Mouse (Mus musculus): Measurements from ENCODE around the gene Vasp. TPM values are rescaled to one million over a fixed set of nuclear protein-coding genes. Genes with fewer than 3 reads are reported as not detected.
"Not testable (repeated sequence)": the region's sequence is repeated elsewhere in the genome, so short reads cannot be mapped to it uniquely, and the experiment has no call there.

The Vasp gene
- polyA plus RNA-seq, 1 experiment: 187 TPM

DNA sequence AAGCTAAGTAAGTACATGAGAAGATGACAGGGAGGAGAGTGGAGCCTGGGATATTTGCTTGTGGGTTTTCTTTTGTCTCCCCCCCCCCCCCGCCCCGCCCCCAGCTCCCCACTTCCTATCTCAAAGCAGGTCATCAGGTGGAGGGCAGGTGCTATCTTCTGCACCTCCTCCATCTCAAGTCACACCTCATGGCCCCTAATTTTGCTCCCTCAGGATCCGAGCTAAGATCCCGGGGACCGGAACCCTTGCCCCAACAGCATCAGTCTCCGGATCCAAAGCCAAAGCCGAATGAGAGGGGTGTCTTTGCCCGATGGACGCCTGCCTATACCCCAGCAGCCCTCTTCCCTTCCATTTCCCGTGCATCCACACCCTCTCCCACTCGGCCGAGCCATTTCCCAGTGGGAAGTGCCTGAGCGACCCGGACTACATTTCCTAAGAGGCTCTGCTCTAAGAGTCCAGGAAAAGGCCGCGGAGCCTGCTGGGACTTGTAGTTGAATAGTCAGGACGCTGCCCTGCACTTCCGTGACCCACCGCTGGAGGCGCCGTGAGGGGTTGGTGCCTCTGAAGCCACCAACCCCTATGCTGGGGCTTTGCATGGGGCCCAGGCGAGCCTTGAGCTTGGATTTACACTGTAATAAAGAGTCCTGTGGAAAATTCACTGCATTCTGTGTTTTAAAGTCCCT is 24.0 kb upstream of the Vasp start:
- Histone ChIP-seq H3K4me3 (ENCODE audit: insufficient read depth, low read length) (peak overlapping the region; percentile 82), H3K27ac (ENCODE audit: insufficient read depth, low read depth, low read length) (no peak overlapping the region), H3K4me1 (ENCODE audit: control insufficient read depth, insufficient read depth, low read length) (0 out of 2 replicates have a peak, but pooled peaks cover 3% of the 10 kb centered on the region)
- peak; percentile 75 for TF ChIP-seq CTCF (IDR thresholded peaks at IDR 0.05; ENCODE audit: low read depth, low read length)
- TF ChIP-seq POLR2A (IDR thresholded peaks at IDR 0.05; ENCODE audit: borderline replicate concordance, low read depth, low read length): no peak

DNA sequence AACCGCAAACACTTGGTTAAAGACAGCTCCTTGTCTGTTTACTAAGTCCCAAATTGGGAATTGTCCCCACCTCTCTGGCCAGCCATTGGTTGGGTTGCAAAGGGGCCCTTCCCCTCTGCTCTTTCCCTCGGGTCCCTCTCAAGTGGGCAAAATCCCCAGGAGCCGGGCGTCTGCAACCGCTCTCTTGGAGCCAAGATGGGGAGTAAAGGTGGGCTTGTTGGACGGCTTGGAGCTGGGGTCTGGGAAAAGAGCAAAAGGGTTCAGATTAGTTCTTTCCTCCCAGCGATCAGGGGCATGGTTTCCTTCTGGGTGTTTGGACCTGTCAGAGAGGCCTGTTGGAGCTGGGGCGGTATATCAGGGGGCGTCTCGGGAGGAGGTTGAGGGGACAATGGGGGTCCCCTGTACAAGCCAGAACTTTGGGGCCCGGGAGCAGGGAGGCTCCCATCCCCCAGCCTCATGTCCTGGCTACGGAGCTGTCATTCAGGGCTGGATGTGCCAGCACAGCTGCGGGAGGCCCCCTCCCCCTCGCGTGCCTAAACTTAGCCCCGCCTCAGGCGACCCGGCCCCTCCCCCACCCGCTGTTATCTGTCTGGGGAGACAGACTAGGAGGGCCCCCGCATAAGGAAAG is 19.5 kb upstream of the Vasp start:
- no peak overlapping the region for H3K4me3 ChIP-seq (ENCODE audit: insufficient read depth, low read length)
- TF ChIP-seq POLR2A (IDR thresholded peaks at IDR 0.05; ENCODE audit: borderline replicate concordance, low read depth, low read length) (no peak), CTCF (IDR thresholded peaks at IDR 0.05; ENCODE audit: low read depth, low read length) (no peak)

GRCm38 (mm10) chr7:19284763-19285162 is 13.1 kb upstream of the Vasp start:
- Histone ChIP-seq H3K4me1 (ENCODE audit: control insufficient read depth, insufficient read depth, low read length) (0 out of 2 replicates have a peak, but pooled peaks cover 2% of the 10 kb centered on the region), H3K27ac (ENCODE audit: insufficient read depth, low read depth, low read length) (no peak overlapping the region), H3K4me3 (ENCODE audit: insufficient read depth, low read length) (no peak overlapping the region)
- TF ChIP-seq POLR2A (IDR thresholded peaks at IDR 0.05; ENCODE audit: borderline replicate concordance, low read depth, low read length) (no peak), CTCF (IDR thresholded peaks at IDR 0.05; ENCODE audit: low read depth, low read length) (no peak)

More for the DNA sequence above, 19.5 kb upstream of the Vasp start:
- H3K27ac ChIP-seq (ENCODE audit: insufficient read depth, low read depth, low read length): no peak overlapping the region
- no peaks in the 10 kb centered on the region for H3K4me1 ChIP-seq (ENCODE audit: control insufficient read depth, insufficient read depth, low read length)

- TF ChIP-seq POLR2A (IDR thresholded peaks at IDR 0.05; ENCODE audit: borderline replicate concordance, low read depth, low read length) (no peak), CTCF (IDR thresholded peaks at IDR 0.05; ENCODE audit: low read depth, low read length) (no peak)
- 0 out of 2 replicates have a peak, but pooled peaks cover 2% of the 10 kb centered on the region for H3K4me1 ChIP-seq (ENCODE audit: control insufficient read depth, insufficient read depth, low read length)
- no peak overlapping the region for H3K27ac ChIP-seq (ENCODE audit: insufficient read depth, low read depth, low read length)
- H3K4me3 ChIP-seq (ENCODE audit: insufficient read depth, low read length): no peak overlapping the region
Observed at GRCm38 (mm10) chr7:19283406-19283804, 11.8 kb upstream of the Vasp start.

DNA sequence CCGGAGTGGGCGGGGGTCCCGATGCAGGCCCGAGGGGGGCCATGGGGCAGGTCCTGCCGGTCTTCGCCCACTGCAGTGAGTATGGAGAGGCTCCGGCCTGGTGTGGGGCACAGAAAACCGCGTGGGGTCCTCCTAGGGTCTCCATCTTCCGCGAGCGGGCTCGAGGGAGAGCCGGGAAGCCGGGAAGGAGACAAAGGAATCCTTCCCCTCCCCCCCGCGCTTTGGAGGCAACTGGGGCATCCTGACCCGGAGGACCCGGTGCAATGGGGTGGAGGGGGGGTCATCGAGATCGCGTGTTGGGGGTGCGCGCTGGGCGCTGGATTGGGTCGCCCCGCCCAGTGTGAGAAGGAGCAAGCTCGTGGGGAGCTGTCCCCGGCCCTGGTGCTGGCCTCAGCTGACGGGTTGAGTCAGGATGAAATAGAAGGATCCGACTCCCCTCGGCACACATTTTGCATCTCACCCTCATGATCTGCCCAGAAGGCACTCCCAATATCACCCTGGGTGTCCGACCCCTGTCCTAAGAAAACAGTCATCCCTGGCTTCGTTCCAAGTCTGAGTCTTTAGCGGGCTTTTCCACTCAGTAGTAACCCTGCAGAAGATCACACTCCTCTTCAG is 11.3 kb upstream of the Vasp start:
- Histone ChIP-seq H3K27ac (ENCODE audit: insufficient read depth, low read depth, low read length) (no peak overlapping the region), H3K4me3 (ENCODE audit: insufficient read depth, low read length) (peak overlapping the region; percentile 59), H3K4me1 (ENCODE audit: control insufficient read depth, insufficient read depth, low read length) (peaks cover 3% of the 10 kb centered on the region)
- TF ChIP-seq POLR2A (IDR thresholded peaks at IDR 0.05; ENCODE audit: borderline replicate concordance, low read depth, low read length) (no peak), CTCF (IDR thresholded peaks at IDR 0.05; ENCODE audit: low read depth, low read length) (no peak)

GRCm38 (mm10) chr7:19282385-19282784 is 10.8 kb upstream of the Vasp start, which contains the start of gene Rtn2:
Rtn2 (plus strand) TSS chr7:19282624.
- TF ChIP-seq POLR2A (IDR thresholded peaks at IDR 0.05; ENCODE audit: borderline replicate concordance, low read depth, low read length) (no peak), CTCF (IDR thresholded peaks at IDR 0.05; ENCODE audit: low read depth, low read length) (no peak)
- Histone ChIP-seq H3K27ac (ENCODE audit: insufficient read depth, low read depth, low read length) (no peak within 1 kb of the TSS), H3K4me3 (ENCODE audit: insufficient read depth, low read length) (peak within 1 kb of the TSS; percentile 59), H3K4me1 (ENCODE audit: control insufficient read depth, insufficient read depth, low read length) (peaks cover 6% of the 10 kb centered on the region)

DNA sequence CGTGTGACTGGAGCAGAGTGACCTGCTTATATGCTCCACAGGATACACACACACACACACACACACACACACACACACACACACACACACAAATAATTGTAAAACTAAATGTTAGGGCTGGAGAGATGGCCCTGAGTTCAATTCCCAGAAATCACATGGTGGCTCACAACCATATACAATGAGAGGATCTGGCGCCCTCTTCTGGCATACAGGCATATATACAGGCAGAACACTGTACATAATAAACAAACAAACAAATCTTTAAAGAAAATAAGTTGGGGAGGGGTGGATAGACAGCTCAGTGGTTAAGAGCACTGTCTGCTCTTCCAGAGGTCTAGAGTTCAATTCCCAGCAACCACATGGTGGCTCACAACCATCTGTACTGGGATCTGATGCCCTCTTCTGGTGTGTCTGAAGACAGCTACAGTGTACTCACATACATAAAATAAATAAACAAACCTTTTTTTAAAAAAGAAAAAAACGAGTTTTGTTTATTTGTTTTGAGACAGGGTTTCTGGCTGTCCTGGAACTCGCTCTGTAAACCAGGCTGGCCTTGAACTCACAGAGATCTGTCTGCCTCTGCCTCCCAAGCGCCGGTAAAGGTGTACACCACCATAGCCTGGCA is 10.2 kb upstream of the Vasp start:
- H3K4me3 ChIP-seq (ENCODE audit: insufficient read depth, low read length): peak overlapping the region; percentile 53
- H3K4me1 ChIP-seq (ENCODE audit: control insufficient read depth, insufficient read depth, low read length); H3K27ac ChIP-seq (ENCODE audit: insufficient read depth, low read depth, low read length): not testable (repeated sequence)
- TF ChIP-seq CTCF (IDR thresholded peaks at IDR 0.05; ENCODE audit: low read depth, low read length): peak; percentile 57

DNA sequence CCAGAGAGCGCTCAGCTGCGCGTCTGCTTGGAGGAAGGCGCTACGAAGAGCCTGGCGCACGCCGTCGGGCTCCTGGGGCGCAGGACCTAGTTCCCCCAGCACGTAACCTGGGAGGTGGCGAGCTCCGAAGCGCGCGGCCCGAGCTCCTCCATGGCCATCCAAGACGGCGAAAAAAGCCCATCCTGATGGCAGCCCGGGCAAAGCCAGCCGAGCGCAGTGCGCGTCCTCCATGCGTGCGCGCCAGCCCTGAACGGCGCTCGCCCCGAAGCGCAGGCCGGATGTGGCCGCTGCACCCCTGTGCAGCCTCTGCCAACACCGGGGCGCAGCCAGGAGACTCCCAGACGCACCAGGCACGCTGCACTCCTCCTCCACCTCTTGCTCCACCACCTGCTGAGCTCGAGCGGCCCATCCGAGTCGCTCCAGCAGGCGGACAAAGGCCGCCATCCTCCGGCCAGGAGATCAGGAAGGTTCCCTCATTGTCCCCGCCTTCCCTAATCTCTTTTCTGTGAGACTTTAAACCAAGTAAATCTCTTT is 8.0 kb upstream of the Vasp start, which contains the start of gene Ppm1n:
Gene Ppm1n, minus strand, starts transcription at position 484 of the 534 bp plus-strand sequence.
- H3K27ac ChIP-seq (ENCODE audit: insufficient read depth, low read depth, low read length): no peak within 1 kb of the TSS
- H3K4me1 ChIP-seq (ENCODE audit: control insufficient read depth, insufficient read depth, low read length): peaks cover 13% of the 10 kb centered on the region
- H3K4me3 ChIP-seq (ENCODE audit: insufficient read depth, low read length): peak within 1 kb of the TSS; percentile 55
- TF ChIP-seq CTCF (IDR thresholded peaks at IDR 0.05; ENCODE audit: low read depth, low read length) (no peak), POLR2A (IDR thresholded peaks at IDR 0.05; ENCODE audit: borderline replicate concordance, low read depth, low read length) (no peak)

- no peak for TF ChIP-seq CTCF (IDR thresholded peaks at IDR 0.05; ENCODE audit: low read depth, low read length)
- Histone ChIP-seq H3K4me1 (ENCODE audit: control insufficient read depth, insufficient read depth, low read length) (peaks cover 13% of the 10 kb centered on the region), H3K4me3 (ENCODE audit: insufficient read depth, low read length) (peak overlapping the region; percentile 55), H3K27ac (ENCODE audit: insufficient read depth, low read depth, low read length) (no peak overlapping the region)
Observed at GRCm38 (mm10) chr7:19279052-19279451, 7.4 kb upstream of the Vasp start.

All from bone marrow macrophage, adult 2 months (primary cell).